Mouse (Mus musculus) erythroid progenitor cell, adult 5-6 weeks (primary cell): ENCODE results near the gene Thsd7a. TPM values are rescaled to one million over a fixed set of nuclear protein-coding genes. Genes with fewer than 3 reads are reported as not detected.

Experiments
- ATAC-seq: replicated peaks from 2 replicates; pipeline ENCODE4 v1.8.0; 2016; ENCODE audit warnings: moderate number of reproducible peaks, mild to moderate bottlenecking, moderate TSS enrichment, inconsistent platforms; ENCODE audit not compliant: poor library complexity, low FRiP score, severe bottlenecking
- total RNA-seq, 2 experiments: library from RNA; stranded (forward) in 1 of 2; stranded (reverse) in 1 of 2; fragments of 150-400 nt in 1 of 2; fragments of 186-747, 209-891 nt in 1 of 2; gene quantifications; 2 replicates each; pipeline versions ENCODE4 v1.2.3 to v1.2.4; 2015 to 2017; ENCODE audit warnings: low replicate concordance in 2 of 2

Gene Thsd7a
- total RNA-seq, 2 experiments from 2014 or later: not detected

DNA sequence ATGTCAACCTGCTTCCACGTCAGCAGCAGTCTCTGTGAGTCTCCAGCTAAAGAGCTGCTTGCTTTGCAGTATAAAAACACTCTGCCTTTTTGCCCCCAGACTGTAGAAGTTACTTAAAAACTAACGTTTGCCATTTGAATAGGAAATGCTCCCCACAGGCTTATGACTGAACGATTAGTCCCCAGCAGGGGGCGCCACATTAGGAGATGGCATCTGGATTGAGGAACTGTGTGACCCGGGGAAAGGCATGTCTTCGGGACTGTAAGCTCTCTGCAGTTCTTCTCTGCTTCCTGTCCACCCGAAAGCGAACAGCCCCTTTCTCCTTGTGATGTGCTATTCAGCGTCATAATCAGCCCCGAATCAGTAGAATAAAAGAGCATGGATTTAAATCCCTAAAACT, 330.1 kb downstream of the Thsd7a start:
- ATAC-seq: no peak

- no peak for ATAC-seq
These were observed 332.2 kb downstream of the Thsd7a start for GRCm38 (mm10) chr6:12416976-12417375.

DNA sequence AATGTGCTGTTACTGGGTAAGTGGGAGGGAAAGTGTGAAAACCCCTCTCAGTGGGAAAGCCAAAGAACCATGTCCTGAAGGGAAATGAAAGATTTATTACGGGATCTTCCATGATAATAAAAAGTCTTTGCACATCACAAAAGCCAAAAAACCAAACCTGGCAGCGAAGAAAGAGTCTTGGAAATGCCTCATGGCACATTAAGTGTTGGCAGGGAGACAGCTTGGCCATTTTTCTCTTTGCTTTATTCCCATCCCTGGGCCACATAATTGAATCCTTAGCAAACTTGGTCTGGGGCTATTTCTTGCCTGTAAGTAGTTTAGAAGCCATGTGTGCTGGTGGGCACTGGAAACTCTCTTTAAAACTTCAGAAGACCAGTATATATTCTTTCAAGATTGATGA, 344.8 kb downstream of the Thsd7a start:
- no peak for ATAC-seq

GRCm38 (mm10) chr6:12402996-12403395, 346.2 kb downstream of the Thsd7a start:
- ATAC-seq: no peak

- no peak for ATAC-seq
These were observed 351.3 kb downstream of the Thsd7a start for GRCm38 (mm10) chr6:12397776-12398522.

DNA sequence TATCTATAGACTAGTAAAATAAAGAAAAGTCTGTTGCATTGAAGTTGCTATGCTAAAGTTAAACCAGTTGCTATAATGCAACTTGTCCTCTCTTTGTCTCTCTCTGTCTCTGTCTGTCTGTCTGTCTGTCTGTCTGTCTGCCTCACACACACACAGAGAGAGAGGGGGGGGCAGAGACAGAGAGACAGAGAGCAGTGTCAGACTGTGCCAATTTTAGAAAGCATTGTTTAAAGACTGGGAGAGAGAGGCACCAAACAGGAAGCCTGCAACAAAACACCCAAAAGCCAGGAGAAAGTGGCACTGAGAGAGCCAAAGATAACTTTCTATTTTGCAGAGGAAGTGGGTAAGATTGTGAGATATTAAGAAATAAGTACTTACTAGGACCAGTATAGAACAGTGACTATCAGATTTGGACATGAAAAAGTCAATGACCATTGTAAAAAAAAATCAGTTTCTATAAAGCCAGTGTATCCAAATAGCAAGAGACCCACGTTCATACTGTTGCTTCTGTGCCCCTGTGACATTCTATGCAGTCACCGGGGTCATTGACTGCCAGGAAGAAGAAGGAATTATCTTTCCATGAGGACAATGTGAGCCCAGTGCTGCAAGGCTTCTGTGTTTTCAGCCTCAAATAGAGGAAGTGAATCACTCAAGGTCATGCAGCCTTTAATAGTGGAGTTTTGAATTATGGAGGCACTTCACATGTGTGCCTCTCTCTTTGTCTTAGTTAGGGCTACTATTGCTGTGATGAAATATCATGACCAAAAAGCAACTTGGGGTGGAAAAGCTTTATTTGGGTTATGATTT, 355.4 kb downstream of the Thsd7a start:
- ATAC-seq: no peak

DNA sequence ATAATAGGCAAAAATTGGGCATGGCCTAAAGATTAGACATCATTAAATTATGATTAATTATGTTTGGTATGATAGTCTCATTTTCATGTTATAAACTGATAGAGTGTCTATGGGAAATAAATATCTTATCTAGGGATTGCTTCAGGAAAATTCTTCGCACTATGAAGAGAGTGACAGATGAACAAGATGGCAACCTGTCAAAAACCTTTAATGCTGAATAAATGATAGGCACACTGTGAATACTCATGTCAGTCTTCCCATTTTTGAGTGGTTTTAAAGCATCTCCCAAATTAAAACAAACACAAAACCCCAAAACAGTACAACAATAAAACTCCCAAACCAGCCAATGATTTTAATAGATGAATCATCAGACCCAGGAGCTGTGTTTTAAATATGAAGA, 362.5 kb downstream of the Thsd7a start:
- ATAC-seq: no peak

DNA sequence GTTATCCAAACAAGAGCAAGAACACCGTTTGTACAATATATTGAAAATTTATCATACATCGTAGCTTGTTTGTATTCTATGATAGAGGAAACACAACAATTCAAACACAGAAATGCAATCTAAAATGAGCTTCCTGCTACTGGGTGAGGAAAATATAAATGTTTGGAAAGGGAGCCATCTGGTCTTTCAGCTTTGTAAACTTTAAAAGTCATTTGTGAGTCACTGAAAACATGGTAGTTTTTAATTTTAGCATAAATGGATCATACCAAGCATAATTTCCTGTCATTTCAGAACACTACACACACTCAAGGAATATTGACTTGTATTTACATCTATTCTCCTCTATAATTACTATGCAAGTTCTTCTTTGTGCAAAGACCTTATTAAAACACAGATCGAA, 363.6 kb downstream of the Thsd7a start:
- ATAC-seq: no peak

- no peak for ATAC-seq
These were observed 368.0 kb downstream of the Thsd7a start for GRCm38 (mm10) chr6:12381136-12381778.

- no peak for ATAC-seq
These were observed 368.5 kb downstream of the Thsd7a start for GRCm38 (mm10) chr6:12380717-12381116.

DNA sequence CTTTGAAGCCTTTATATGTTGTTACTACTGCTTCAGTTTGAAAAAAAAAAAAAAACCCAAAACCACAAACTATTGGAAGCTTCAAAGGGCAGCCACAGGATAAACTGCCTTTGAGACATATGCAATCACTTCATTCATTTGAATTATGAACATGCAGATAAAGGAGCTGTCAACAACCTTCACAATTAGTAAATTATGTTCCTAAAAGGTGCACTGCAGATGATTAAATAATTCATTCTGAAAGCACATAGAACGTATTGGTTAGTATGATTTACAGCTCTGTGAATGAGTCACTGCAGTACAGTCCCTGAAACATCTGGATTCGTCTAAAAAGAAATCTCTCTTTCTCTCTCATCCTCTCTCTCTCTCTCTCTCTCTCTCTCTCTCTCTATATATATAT, 390.5 kb downstream of the Thsd7a start:
- ATAC-seq: no peak

GRCm38 (mm10) chr6:12353573-12353972, 395.6 kb downstream of the Thsd7a start:
- ATAC-seq: no peak

DNA sequence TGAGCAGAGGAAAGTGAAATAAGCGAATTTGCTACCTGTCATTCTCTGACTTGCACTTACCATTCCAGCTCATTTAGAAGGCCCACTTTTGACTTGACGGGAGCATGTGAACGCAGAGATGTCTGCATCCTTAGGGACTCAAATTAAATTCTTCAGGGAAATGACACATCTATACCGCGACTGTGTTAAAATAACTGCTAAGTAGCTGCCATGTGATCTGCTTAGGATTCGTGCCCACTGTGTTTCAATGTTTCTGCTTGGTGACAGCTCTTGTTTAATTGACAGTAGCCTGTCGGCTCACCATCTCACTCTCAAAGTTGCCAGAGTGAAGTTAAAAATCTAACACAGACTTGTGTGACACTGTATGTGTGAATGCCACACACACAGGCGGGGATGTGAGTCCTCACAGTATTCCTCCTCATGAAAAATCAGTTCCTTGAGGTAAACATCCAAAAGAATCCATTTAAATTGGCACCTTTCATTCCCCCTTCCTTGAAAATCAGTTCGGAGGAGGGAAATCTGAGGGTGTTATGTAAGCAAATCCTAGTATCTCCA, 397.0 kb downstream of the Thsd7a start:
- ATAC-seq: no peak

GRCm38 (mm10) chr6:12350753-12351152, 398.5 kb downstream of the Thsd7a start:
- no peak for ATAC-seq

DNA sequence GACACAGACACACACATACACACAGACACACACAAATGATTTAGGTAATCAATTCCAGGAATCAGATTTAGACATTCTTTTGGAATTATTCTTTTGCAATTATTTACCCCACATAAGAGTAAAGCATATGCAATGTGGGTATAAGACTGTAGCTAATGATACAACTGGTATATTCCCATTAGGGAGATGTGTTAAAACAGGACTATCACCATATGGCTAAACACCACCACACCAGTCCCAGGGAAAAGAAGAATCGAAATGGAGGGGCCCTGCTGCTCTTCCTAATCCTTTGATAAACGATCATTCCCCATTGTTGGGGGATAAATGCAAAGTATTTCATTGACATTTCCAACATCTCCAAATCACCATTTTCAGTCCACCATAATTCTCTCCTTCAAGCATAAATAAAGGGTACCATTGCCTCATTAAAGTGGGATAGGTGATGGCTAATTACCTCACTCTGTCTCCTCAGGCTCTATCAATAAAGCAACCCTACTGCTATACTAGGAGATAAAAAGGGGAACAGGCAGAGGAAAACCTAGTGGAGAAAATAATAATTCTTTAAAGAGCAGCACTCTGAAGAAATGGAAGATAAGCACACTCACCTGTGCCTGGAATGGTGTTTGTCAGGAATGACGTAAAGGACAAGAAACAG, 400.0 kb downstream of the Thsd7a start:
- no peak for ATAC-seq

GRCm38 (mm10) chr6:12348667-12349066, 400.5 kb downstream of the Thsd7a start:
- no peak for ATAC-seq

GRCm38 (mm10) chr6:12336590-12337584, 412.3 kb downstream of the Thsd7a start:
- ATAC-seq: no peak

DNA sequence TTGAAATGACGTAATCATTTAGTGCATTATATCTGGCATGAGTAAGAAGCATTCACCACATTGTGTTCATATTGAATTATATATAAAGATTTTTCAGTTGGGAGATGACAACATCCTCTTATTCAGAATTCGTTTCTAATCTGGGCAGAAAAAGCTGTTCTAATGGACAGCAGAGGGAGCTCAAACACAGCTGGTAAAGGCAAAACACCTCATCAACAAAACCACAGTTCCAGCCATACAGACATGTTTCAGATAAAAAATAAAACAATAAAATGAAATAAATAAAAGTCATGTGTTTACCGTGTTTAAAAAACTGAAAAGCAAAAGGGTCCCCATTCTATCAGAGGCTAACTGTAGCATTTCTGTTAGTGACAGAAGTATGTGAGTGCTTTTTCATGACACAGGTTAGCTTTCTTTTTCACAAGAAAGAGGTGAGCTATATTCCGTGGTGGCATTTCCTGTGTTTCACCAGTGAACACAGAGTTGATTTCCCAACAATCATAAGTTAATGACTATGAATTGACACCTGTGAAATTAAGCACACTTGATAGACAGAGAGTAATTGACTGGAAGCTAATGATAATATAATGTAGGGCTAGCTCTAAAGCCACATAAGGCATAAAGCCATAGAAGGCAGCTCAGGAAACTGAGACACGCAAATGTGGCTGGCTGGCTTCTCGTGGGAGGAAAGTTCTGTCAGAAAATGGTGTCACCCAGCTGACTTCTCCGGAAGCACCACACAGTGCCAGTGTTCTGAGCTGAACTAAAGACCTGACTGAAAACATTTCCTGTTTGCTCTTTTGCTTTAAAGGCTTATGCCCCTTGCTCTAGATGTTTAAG, 433.9 kb downstream of the Thsd7a start:
- ATAC-seq: no peak
